16 mouse cellular contexts compared by ENCODE assay signal in genomic region chr12:28782637-28783036, GRCm38 (mm10). TPM values are rescaled to one million over a fixed set of nuclear protein-coding genes. Genes with fewer than 3 reads are reported as not detected.
A peak's percentile ranks its signal among the peaks of the same experiment; 100 is the strongest.
DNase-seq lines count a peak whose midpoint lies in the region; ATAC-seq and TF ChIP-seq lines count a peak whose summit lies in the region.
"Had no signal": no experiment of that assay in that cellular context is flagged by ENCODE, and none has a peak within 500 bp of the region (broad histone marks: within the 10 kb centered on the region; RNA-seq: fewer than 3 reads in every experiment).

No protein-coding gene starts in this region.

- H3K4me2 ChIP-seq in kidney, embryonic 15.5 days, result no peak overlapping the region
- H3K4me2 ChIP-seq in lung, embryonic 15.5 days, result no peak overlapping the region
- no peak overlapping the region for H3K4me2 ChIP-seq in stomach, postnatal 0 days (replicated peaks; ENCODE audit: low read depth)
- H3K4me2 ChIP-seq: heart, embryonic 12.5 days had no signal

- no peak overlapping the region for H3K4me3 ChIP-seq in kidney, embryonic 15.5 days (replicated peaks)
- H3K4me3 ChIP-seq in lung, embryonic 15.5 days, result no peak overlapping the region
- peak overlapping the region; percentile 11; the same call in 1 of the 2 replicates for H3K4me3 ChIP-seq in G1E (ENCODE audit: low read depth, low read length)
- no peak overlapping the region for H3K4me3 ChIP-seq in stomach, postnatal 0 days (ENCODE audit: low read depth, low read length)
- H3K4me3 ChIP-seq: embryonic facial prominence, embryonic 10.5 days; gastrocnemius, adult 2 months; heart, embryonic 12.5 days; hindbrain, embryonic 10.5 days had no signal

- no peaks in the 10 kb centered on the region for H3K27me3 ChIP-seq in kidney, embryonic 15.5 days
- H3K27me3 ChIP-seq in lung, embryonic 15.5 days, result no peaks in the 10 kb centered on the region
- H3K27me3 ChIP-seq in G1E (ENCODE audit: insufficient read depth, low read length), result no peaks in the 10 kb centered on the region
- no peaks in the 10 kb centered on the region for H3K27me3 ChIP-seq in stomach, postnatal 0 days (ENCODE audit: control insufficient read depth, insufficient read depth, low read length)
- H3K27me3 ChIP-seq: heart, embryonic 12.5 days had no signal

- whole genome bisulfite sequencing in kidney, embryonic 15.5 days, result 87% methylated on average over 3 of the region's 3 CpGs
- 84% methylated on average over 3 of the region's 3 CpGs for WGBS in lung, embryonic 15.5 days
- 86% methylated on average over 3 of the region's 3 CpGs for WGBS in stomach, postnatal 0 days

- no peaks in the 10 kb centered on the region for H3K9me3 ChIP-seq in kidney, embryonic 15.5 days (replicated peaks)
- H3K9me3 ChIP-seq in lung, embryonic 15.5 days, result no peaks in the 10 kb centered on the region
- H3K9me3 ChIP-seq in G1E (replicated peaks), result no peaks in the 10 kb centered on the region
- no peaks in the 10 kb centered on the region for H3K9me3 ChIP-seq in stomach, postnatal 0 days (ENCODE audit: control insufficient read depth, low read length)
- H3K9me3 ChIP-seq: embryonic facial prominence, embryonic 10.5 days; heart, embryonic 12.5 days; hindbrain, embryonic 10.5 days had no signal

- TF ChIP-seq EP300 in stomach, postnatal 0 days (optimal IDR thresholded peaks at IDR 0.05), result no peak

- H3K36me3 ChIP-seq in kidney, embryonic 15.5 days, result no peaks in the 10 kb centered on the region
- H3K36me3 ChIP-seq in lung, embryonic 15.5 days, result no peaks in the 10 kb centered on the region
- peaks cover 55% of the 10 kb centered on the region for H3K36me3 ChIP-seq in G1E (replicated peaks)
- no peaks in the 10 kb centered on the region for H3K36me3 ChIP-seq in stomach, postnatal 0 days (ENCODE audit: control insufficient read depth, insufficient read depth, low read length)
- H3K36me3 ChIP-seq: embryonic facial prominence, embryonic 10.5 days; heart, embryonic 12.5 days; hindbrain, embryonic 10.5 days had no signal

- ATAC-seq in kidney, embryonic 15.5 days (replicated peaks; ENCODE audit: low FRiP score), result no peak
- 0 out of 2 replicates have a peak, but pooled peaks have one; percentile 27 for ATAC-seq in lung, embryonic 15.5 days (ENCODE audit: borderline replicate concordance, extremely low read depth, low FRiP score, low TSS enrichment)
- no peak for ATAC-seq in G1E (ENCODE audit: extremely low read depth, insufficient number of reproducible peaks, low FRiP score, poor library complexity, severe bottlenecking)
- ATAC-seq in stomach, postnatal 0 days (ENCODE audit: low FRiP score, low TSS enrichment), result peak; percentile 54; the same call in 1 of the 2 replicates
- ATAC-seq: forebrain, embryonic 14.5 days had no signal

- H3K4me1 ChIP-seq in kidney, embryonic 15.5 days, result peaks cover 54% of the 10 kb centered on the region
- no peaks in the 10 kb centered on the region for H3K4me1 ChIP-seq in lung, embryonic 15.5 days
- H3K4me1 ChIP-seq in G1E (ENCODE audit: insufficient read depth, low read depth, low read length), result no peaks in the 10 kb centered on the region; the same call in 1 of the 2 replicates
- no peaks in the 10 kb centered on the region for H3K4me1 ChIP-seq in stomach, postnatal 0 days (replicated peaks; ENCODE audit: control insufficient read depth, insufficient read depth)

- no peak for TF ChIP-seq CTCF in G1E (IDR thresholded peaks at IDR 0.05; ENCODE audit: low read depth, low read length)
- TF ChIP-seq CTCF in stomach, postnatal 0 days (IDR thresholded peaks at IDR 0.05; ENCODE audit: low read depth), result no peak

- no peak overlapping the region for H3K9ac ChIP-seq in kidney, embryonic 15.5 days
- no peak overlapping the region for H3K9ac ChIP-seq in lung, embryonic 15.5 days
- H3K9ac ChIP-seq in stomach, postnatal 0 days (ENCODE audit: low read length), result no peak overlapping the region
- H3K9ac ChIP-seq: heart, embryonic 12.5 days had no signal

- DNase-seq in kidney, adult 11 months, result no peak
- no peak for DNase-seq in lung, postnatal 4 days
- DNase-seq in G1E (ENCODE audit: low spot score), result no peak
- no peak for DNase-seq in stomach, postnatal 0 days (ENCODE audit: low spot score)
- DNase-seq: adrenal gland, adult 8-10 months; adrenal gland, postnatal 36 days; cerebellum, adult 2 months; cerebellum, postnatal 10 days; gastrocnemius, adult 2 months; gastrocnemius, postnatal 25 days had no signal

- 0 out of 2 replicates have a peak overlapping the region, but pooled peaks have one; percentile 86 for H3K27ac ChIP-seq in kidney, embryonic 15.5 days
- no peak overlapping the region for H3K27ac ChIP-seq in lung, embryonic 15.5 days
- no peak overlapping the region for H3K27ac ChIP-seq in stomach, postnatal 0 days (replicated peaks)
- H3K27ac ChIP-seq: embryonic facial prominence, embryonic 10.5 days; gastrocnemius, adult 2 months had no signal

RNA-seq across cellular contexts. Expression of gene Eipr1, which starts 31.0 kb away (rescaled TPM):
- polyA plus RNA-seq in kidney, embryonic 15.5 days (2015; fragmentation: Nextera tagmentation; extraction: Ambion mirVana), result 33.9 and 36.6 TPM in 2 replicates
- polyA plus RNA-seq in lung, embryonic 15.5 days (2015; fragmentation: Nextera tagmentation; extraction: Ambion mirVana), result 28.4 and 31.1 TPM in 2 replicates
- total RNA-seq in G1E (2014; fragmentation: Nextera tagmentation), result 11.0 and 14.9 TPM in 2 replicates
- 52.8 and 59.5 TPM in 2 replicates for total RNA-seq in G1E (2017)
- polyA plus RNA-seq in G1E (2012), result 22.4 and 26.5 TPM in 2 replicates
- 22.4 and 23.9 TPM in 2 replicates for polyA plus RNA-seq in stomach, postnatal 0 days (2015; fragmentation: Nextera tagmentation; extraction: Ambion mirVana)

RNA-seq across cellular contexts. Expression of gene Trappc12, which starts 32.4 kb away (rescaled TPM):
- 38.6 and 42.5 TPM in 2 replicates for polyA plus RNA-seq in kidney, embryonic 15.5 days (2015; fragmentation: Nextera tagmentation; extraction: Ambion mirVana)
- 38.3 and 41.5 TPM in 2 replicates for polyA plus RNA-seq in lung, embryonic 15.5 days (2015; fragmentation: Nextera tagmentation; extraction: Ambion mirVana)
- 37.4 and 49.6 TPM in 2 replicates for total RNA-seq in G1E (2014; fragmentation: Nextera tagmentation)
- 44.9 and 51.2 TPM in 2 replicates for total RNA-seq in G1E (2017)
- 9.8 and 13.5 TPM in 2 replicates for polyA plus RNA-seq in G1E (2012)
- 16.6 and 16.7 TPM in 2 replicates for polyA plus RNA-seq in stomach, postnatal 0 days (2015; fragmentation: Nextera tagmentation; extraction: Ambion mirVana)

Comparison
In these comparisons a context has a peak if more than half of its experiments do, and no peak if none do; other contexts are left out.
1. ATAC-seq: peak in lung, embryonic 15.5 days (single experiment) and stomach, postnatal 0 days (single experiment); none in kidney, embryonic 15.5 days (single experiment) and G1E (single experiment).